Mouse (Mus musculus): ENCODE measurements around the gene Tmem206. TPM values are rescaled to one million over a fixed set of nuclear protein-coding genes. Genes with fewer than 3 reads are reported as not detected.
A peak's percentile ranks its signal among the peaks of the same experiment; 100 is the strongest.

The Tmem206 gene
- polyA plus RNA-seq, 1 experiment from 2014 or later, result 21.0 TPM

DNA sequence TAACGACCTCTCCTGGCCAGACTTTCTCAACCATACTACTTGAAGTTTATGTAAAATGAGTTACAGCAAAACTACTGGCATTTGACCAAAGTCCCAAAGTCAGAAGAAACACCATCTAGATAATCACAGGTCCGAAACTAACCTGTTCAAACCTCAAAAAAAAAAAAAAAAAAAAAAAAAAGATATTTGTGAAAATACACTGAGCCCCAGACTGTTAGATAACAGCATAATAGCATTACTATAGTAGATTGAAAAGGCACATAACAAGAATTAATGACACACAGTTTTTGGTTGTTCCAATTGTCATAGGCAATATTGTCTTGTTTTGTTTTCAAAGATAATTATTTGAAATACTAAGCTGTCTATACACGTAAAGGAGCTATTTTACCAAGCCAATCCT lies 67.8 kb downstream of the Tmem206 start:
- H3K4me2 ChIP-seq (ENCODE audit: low read length), result no peak overlapping the region
- no peaks in the 10 kb centered on the region for H3K27me3 ChIP-seq (replicated peaks; ENCODE audit: control insufficient read depth, insufficient read depth, low read length)
- peaks cover 14% of the 10 kb centered on the region for H3K4me1 ChIP-seq (replicated peaks; ENCODE audit: control insufficient read depth, insufficient read depth, low read length)
- H3K27ac ChIP-seq (ENCODE audit: low read depth), result no peak overlapping the region
- H3K9ac ChIP-seq (ENCODE audit: low read length), result no peak overlapping the region
- H3K9me3 ChIP-seq (ENCODE audit: control insufficient read depth, low read length), result no peaks in the 10 kb centered on the region
- H3K36me3 ChIP-seq (ENCODE audit: control insufficient read depth, insufficient read depth, low read length), result no peaks in the 10 kb centered on the region
- ATAC-seq (replicated peaks; ENCODE audit: low FRiP score, low TSS enrichment, low read depth) (no peak), DNase-seq (ENCODE audit: low spot score) (no peak)
- 68% methylated on average over 3 of the region's 3 CpGs for WGBS
- H3K4me3 ChIP-seq (ENCODE audit: low read depth, low read length), result no peak overlapping the region

DNA sequence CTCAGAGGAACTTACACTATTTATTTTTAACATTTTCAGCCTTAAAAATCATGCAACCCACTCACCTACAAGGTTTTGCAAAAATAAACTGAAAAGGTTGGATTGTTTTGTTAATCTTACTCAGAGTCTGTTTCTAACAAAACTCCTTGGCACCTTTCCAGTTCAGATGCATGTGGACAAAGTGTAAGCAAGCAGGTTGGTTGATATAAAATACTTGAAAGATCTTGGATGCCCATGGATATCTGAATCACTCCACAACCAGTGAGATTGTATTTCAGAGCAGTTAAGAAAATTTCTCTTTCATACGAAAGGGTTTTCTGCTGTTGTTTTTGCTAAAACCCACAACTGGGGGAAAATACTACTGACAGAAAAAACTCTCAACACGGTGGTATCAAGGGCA lies 68.4 kb downstream of the Tmem206 start:
- H3K27ac ChIP-seq (ENCODE audit: low read depth), result no peak overlapping the region
- no peaks in the 10 kb centered on the region for H3K36me3 ChIP-seq (ENCODE audit: control insufficient read depth, insufficient read depth, low read length)
- WGBS, result 43% methylated on average over 2 of the region's 2 CpGs
- no peaks in the 10 kb centered on the region for H3K9me3 ChIP-seq (ENCODE audit: control insufficient read depth, low read length)
- peaks cover 14% of the 10 kb centered on the region for H3K4me1 ChIP-seq (replicated peaks; ENCODE audit: control insufficient read depth, insufficient read depth, low read length)
- no peak for ATAC-seq (replicated peaks; ENCODE audit: low FRiP score, low TSS enrichment, low read depth)
- DNase-seq (ENCODE audit: low spot score), result no peak
- no peaks in the 10 kb centered on the region for H3K27me3 ChIP-seq (replicated peaks; ENCODE audit: control insufficient read depth, insufficient read depth, low read length)
- peak overlapping the region; percentile 5; the same call in 1 of the 2 replicates for H3K4me3 ChIP-seq (ENCODE audit: low read depth, low read length)
- no peak overlapping the region for H3K9ac ChIP-seq (ENCODE audit: low read length)
- peak overlapping the region; percentile 76 for H3K4me2 ChIP-seq (ENCODE audit: low read length)

DNA sequence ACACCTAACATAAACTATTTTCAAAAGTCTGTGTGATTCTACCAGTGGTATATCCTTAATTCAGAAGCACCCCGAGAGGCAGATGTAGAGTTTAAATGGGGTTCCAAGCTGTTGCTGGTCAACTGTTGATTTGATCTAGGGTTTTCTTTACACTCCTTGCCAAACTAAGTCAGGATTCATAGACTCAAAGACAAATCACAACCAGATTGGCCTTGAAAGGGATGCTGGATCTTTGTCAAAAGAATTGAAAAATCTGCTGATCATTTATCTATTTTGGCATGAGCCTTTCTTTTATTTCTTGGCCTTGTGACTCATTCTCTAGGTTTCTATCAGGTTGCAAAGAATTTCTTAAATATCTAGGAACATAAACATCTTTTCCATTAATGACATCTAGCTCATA lies 69.5 kb downstream of the Tmem206 start:
- no peak overlapping the region for H3K27ac ChIP-seq (ENCODE audit: low read depth)
- no peaks in the 10 kb centered on the region for H3K36me3 ChIP-seq (ENCODE audit: control insufficient read depth, insufficient read depth, low read length)
- peak overlapping the region; percentile 75 for H3K4me3 ChIP-seq (ENCODE audit: low read depth, low read length)
- no peak for ATAC-seq (replicated peaks; ENCODE audit: low FRiP score, low TSS enrichment, low read depth)
- H3K4me1 ChIP-seq (replicated peaks; ENCODE audit: control insufficient read depth, insufficient read depth, low read length), result peaks cover 14% of the 10 kb centered on the region
- 18% methylated on average over 1 of the region's 1 CpGs for WGBS
- DNase-seq (ENCODE audit: low spot score), result no peak
- H3K4me2 ChIP-seq (ENCODE audit: low read length), result peak overlapping the region; percentile 76
- H3K9ac ChIP-seq (ENCODE audit: low read length), result peak overlapping the region; percentile 81
- no peaks in the 10 kb centered on the region for H3K27me3 ChIP-seq (replicated peaks; ENCODE audit: control insufficient read depth, insufficient read depth, low read length)
- no peaks in the 10 kb centered on the region for H3K9me3 ChIP-seq (ENCODE audit: control insufficient read depth, low read length)

DNA sequence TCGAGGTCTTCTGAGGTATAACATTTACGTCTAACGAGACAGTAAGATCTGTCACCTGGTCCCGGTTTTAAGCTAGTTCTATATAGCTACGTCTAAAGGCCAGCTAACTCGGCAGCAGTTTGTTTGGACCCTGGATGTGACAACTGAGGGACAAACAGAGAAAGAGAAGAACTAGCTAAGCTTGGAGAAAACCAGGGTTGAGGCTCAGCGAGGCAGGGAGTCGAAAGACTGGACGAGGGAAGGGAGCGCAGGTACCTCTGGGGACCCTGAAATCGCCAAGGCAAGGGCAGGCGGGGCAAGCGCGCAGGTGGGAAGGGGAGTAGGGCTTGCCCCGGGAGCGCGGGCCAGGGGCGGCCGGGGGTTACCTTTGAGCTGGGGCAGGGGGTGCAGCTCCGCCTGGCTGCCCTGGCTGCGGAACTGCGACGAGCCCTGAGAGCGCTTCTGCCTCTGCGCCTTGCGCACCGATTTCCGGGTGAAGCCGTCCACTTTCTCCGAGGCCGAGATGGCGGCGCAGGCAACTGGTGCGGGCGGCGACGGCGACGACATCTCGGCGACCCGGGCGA lies 70.2 kb downstream of the Tmem206 start:
- H3K9ac ChIP-seq (ENCODE audit: low read length), result peak overlapping the region; percentile 81
- H3K36me3 ChIP-seq (ENCODE audit: control insufficient read depth, insufficient read depth, low read length), result no peaks in the 10 kb centered on the region
- peaks cover 14% of the 10 kb centered on the region for H3K4me1 ChIP-seq (replicated peaks; ENCODE audit: control insufficient read depth, insufficient read depth, low read length)
- peak; percentile 82 for DNase-seq (ENCODE audit: low spot score)
- peak overlapping the region; percentile 75 for H3K4me3 ChIP-seq (ENCODE audit: low read depth, low read length)
- H3K27ac ChIP-seq (ENCODE audit: low read depth), result peak overlapping the region; percentile 98
- no peak for ATAC-seq (replicated peaks; ENCODE audit: low FRiP score, low TSS enrichment, low read depth)
- no peaks in the 10 kb centered on the region for H3K27me3 ChIP-seq (replicated peaks; ENCODE audit: control insufficient read depth, insufficient read depth, low read length)
- H3K9me3 ChIP-seq (ENCODE audit: control insufficient read depth, low read length), result no peaks in the 10 kb centered on the region
- under 1% methylated on average over 40 of the region's 43 CpGs for WGBS
- H3K4me2 ChIP-seq (ENCODE audit: low read length), result peak overlapping the region; percentile 76

DNA sequence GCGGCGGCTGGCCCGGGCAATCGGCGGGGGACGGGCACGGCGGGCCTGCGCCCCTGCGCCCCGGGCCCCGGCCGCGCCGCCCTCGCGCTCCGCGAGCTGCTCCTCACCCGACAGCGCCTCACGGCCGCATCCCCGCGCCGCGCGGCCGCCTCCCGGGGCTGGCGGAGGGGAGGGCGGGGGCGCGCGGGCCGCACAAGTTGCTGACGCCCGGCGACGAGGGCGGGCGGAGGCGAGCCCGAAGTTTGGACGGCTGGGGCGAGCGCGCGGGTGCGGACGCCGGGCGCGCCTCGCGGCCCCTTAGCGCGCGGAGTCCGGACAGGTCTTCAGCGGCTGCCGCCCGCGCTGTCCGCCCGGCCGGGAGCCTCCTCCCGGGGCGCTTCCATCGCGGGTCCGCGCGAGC lies 70.7 kb downstream of the Tmem206 start:
- Histone ChIP-seq H3K27me3 (replicated peaks; ENCODE audit: control insufficient read depth, insufficient read depth, low read length) (no peaks in the 10 kb centered on the region), H3K4me2 (ENCODE audit: low read length) (peak overlapping the region; percentile 76), H3K4me1 (replicated peaks; ENCODE audit: control insufficient read depth, insufficient read depth, low read length) (peaks cover 13% of the 10 kb centered on the region), H3K9ac (ENCODE audit: low read length) (peak overlapping the region; percentile 81), H3K27ac (ENCODE audit: low read depth) (peak overlapping the region; percentile 98), H3K4me3 (ENCODE audit: low read depth, low read length) (peak overlapping the region; percentile 75), H3K9me3 (ENCODE audit: control insufficient read depth, low read length) (no peaks in the 10 kb centered on the region), H3K36me3 (ENCODE audit: control insufficient read depth, insufficient read depth, low read length) (no peaks in the 10 kb centered on the region)
- WGBS, result 1% methylated on average over 45 of the region's 74 CpGs
- no peak for DNase-seq (ENCODE audit: low spot score)
- ATAC-seq (replicated peaks; ENCODE audit: low FRiP score, low TSS enrichment, low read depth), result peak; percentile 30

DNA sequence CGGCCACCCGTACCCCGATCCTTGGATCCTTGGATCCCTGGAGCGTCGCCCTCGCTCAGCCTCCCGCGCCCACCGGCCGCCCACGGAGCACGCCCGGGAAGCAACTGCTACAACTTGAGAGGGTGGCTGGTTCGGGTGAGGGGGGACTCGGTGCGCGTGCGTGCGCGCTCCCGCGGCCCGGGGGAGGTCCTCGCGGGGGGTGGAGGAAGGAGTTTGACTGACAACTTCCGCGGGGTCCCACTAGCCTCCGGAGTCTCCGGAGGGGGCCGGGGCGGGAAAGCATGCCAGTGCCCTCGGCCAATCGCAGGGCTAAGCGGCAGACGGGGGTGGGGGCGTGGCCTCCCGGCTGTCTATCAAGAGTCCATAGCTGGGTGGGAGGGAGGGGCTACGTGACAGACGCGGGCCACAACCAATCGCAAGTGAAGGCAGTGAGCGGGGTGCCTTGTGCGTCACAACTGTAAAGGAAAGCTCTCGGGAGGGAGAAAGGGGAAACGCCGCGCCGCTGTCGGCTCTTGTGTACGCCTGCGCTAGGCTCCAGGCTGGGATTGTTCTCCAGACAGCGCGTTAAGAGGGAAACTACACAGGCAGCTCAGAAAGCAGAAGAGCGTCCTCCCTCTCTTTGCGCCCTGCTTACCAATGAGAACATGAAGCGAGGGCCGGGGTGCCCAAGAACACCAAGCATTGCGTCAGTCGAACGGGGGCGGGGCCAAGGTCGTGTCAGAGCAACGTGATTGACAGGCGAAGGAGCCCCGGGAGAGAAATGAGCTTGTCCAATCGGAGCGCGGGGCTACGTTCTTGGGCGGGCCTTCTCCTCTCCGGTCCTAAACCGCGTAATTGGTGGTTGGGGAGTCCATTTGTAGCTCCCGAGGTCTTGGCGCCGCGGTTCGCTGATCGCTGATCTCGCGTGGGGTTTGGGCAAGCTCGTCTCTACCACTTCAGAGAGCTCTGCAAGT lies 71.5 kb downstream of the Tmem206 start:
- Histone ChIP-seq H3K36me3 (ENCODE audit: control insufficient read depth, insufficient read depth, low read length) (no peaks in the 10 kb centered on the region), H3K27me3 (replicated peaks; ENCODE audit: control insufficient read depth, insufficient read depth, low read length) (no peaks in the 10 kb centered on the region), H3K4me3 (ENCODE audit: low read depth, low read length) (peak overlapping the region; percentile 75), H3K9ac (ENCODE audit: low read length) (peak overlapping the region; percentile 81), H3K4me2 (ENCODE audit: low read length) (peak overlapping the region; percentile 76), H3K9me3 (ENCODE audit: control insufficient read depth, low read length) (no peaks in the 10 kb centered on the region), H3K27ac (ENCODE audit: low read depth) (peak overlapping the region; percentile 98), H3K4me1 (replicated peaks; ENCODE audit: control insufficient read depth, insufficient read depth, low read length) (peaks cover 10% of the 10 kb centered on the region; the same call in 1 of the 2 replicates)
- DNase-seq (ENCODE audit: low spot score), result peak; percentile 100
- peak; percentile 99 for ATAC-seq (replicated peaks; ENCODE audit: low FRiP score, low TSS enrichment, low read depth)
- 1% methylated on average over 71 of the region's 82 CpGs for WGBS

Other genes starting within 250 kb of the Tmem206 start
- 10.7 and 12.5 TPM in 2 replicates for gene Batf3, start 228.1 kb upstream of the Tmem206 start, polyA plus RNA-seq (2014; fragmentation: Nextera tagmentation; extraction: Ambion mirVana)
- gene Fam71a, start 161.1 kb upstream of the Tmem206 start, polyA plus RNA-seq (2014; fragmentation: Nextera tagmentation; extraction: Ambion mirVana), result not detected in 2 replicates
- 4.4 and 4.9 TPM in 2 replicates for gene Atf3, start 107.9 kb upstream of the Tmem206 start, polyA plus RNA-seq (2014; fragmentation: Nextera tagmentation; extraction: Ambion mirVana)
- gene Nenf, start 7.7 kb upstream of the Tmem206 start, polyA plus RNA-seq (2014; fragmentation: Nextera tagmentation; extraction: Ambion mirVana), result 126 and 128 TPM in 2 replicates
- 25.2 and 27.1 TPM in 2 replicates for gene Ppp2r5a, start 77.4 kb downstream of the Tmem206 start, polyA plus RNA-seq (2014; fragmentation: Nextera tagmentation; extraction: Ambion mirVana)
- gene Dtl, start 249.6 kb downstream of the Tmem206 start, polyA plus RNA-seq (2014; fragmentation: Nextera tagmentation; extraction: Ambion mirVana), result 53.0 and 59.2 TPM in 2 replicates
- gene Ints7, start 249.7 kb downstream of the Tmem206 start, polyA plus RNA-seq (2014; fragmentation: Nextera tagmentation; extraction: Ambion mirVana), result 51.7 and 61.6 TPM in 2 replicates